Mouse (Mus musculus) cerebellum, adult 8-10 months (tissue): ENCODE data around the gene Tnr.

Experiments
- DNase-seq: peaks from one replicate; pipeline ENCODE4 v3.0.0; 2022

Gene Tnr

GRCm38 (mm10) chr1:159980355-159980754 lies 456.8 kb downstream of the Tnr start:
- no peak for DNase-seq
